Mouse (Mus musculus) lung, postnatal 25 days (tissue): ENCODE measurements around the gene Cbfb.
"Not testable (repeated sequence)": the region's sequence is repeated elsewhere in the genome, so short reads cannot be mapped to it uniquely, and the experiment has no call there.

Source experiments
- DNase-seq: peaks from one replicate; pipeline ENCODE4 v3.0.0; 2022; ENCODE audit warnings: low spot score

Cbfb gene

DNA sequence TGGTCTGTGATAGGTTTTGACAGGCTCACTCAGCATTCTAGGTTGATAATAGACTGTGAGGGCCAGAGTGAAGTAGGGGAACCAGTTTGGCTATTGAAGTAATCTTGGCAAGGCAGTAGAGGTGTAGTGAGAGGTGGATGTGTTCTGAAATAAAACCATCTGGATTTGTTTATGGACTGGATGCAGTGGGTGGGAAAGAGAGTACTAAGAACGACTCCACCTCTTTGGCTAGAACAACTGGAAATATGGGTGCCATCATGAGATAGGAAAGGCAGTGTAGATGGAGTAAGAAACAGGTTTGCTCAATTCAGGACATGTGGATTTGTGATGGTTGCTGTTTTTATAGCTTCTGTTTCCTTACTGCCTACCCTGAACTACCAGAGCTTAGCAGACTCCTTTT, 11.7 kb downstream of the Cbfb start:
- no peak for DNase-seq

DNA sequence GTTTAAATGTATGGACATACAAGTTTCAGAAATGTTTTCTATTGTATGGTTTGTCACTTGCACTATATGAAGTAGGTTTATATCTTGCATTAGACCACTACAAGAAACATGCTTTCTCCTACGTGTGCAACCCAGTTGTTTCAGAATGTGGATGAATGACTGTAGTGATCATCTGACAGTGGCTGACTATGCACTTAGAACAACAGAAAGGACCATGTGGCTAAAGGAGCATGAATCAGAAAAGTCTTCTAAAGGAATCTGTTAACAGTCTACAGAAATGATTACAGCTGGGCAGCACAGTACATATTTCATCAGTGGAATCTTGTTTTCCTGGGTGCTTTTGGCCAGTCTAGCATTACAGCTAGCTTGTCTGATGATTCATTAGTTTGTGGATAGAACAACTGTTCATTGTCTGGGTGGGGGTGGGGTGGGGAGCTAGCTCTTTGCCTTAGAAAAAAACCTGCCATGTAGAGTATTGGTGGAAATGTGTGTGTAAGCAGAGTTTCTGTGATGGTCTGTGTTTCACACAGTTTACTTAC, 16.1 kb downstream of the Cbfb start:
- DNase-seq = no peak

DNA sequence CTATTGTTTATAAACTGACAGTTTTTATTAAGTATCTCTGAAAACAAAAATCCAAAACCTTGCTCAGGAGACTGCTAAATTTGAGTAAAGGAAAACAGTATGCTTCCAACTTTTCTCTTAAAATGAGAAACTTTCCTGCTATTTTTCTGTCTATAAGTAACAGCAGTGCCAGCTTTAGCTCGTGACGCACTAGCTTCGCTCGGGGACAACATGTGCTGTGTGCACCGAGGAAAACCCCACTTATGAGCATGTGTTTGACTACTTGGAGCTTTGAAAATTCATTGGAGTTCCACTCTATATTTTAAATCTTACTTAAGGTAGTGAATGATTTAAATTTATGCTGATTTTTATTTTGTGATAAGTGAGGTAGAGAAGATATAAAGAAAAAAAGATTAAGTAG, 21.7 kb downstream of the Cbfb start:
- DNase-seq = no peak

DNA sequence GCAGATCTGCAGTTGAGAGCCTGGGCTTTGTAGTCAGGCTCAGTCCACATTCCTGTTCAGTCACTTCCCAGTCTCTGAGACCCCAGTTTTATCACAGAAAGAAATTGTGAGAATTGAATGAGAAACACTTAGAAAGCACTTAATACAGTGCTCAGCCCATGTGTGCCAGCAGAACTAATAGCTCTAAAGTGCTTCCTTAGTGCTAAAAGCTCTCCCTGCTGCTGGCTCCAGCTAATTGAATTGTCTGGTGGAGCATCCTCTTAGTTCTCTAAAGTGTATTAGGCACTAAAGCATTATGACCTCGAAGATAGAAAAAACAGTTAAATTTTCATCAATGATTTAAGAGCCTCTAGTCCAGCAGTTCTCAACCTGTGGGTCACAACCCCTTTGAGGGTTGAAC, 35.3 kb downstream of the Cbfb start:
- DNase-seq = no peak

DNA sequence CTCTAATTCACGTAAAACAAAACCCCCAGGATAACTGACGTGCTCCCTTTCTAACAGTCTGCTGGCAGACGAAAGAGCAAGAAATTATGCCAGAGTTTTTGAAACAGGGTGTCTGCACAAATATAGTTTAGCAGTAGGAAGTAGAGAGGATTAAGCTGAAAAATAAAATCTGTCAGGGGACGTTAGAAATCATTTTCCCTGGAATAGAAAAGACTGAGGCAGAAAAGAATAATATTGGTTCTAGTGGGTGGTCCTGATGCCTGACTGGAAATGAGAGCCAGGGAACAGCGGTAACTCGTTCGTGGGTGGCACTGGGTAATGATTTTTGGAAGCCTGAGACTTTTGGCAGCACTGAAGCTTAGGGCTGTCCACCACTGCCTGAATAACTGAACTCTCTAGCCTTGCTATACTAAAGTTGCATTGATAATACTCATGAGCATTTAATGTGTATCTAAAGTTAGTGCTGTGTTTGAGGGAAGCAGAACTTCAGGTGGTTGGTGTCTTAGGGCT, 36.3 kb downstream of the Cbfb start:
- no peak for DNase-seq

DNA sequence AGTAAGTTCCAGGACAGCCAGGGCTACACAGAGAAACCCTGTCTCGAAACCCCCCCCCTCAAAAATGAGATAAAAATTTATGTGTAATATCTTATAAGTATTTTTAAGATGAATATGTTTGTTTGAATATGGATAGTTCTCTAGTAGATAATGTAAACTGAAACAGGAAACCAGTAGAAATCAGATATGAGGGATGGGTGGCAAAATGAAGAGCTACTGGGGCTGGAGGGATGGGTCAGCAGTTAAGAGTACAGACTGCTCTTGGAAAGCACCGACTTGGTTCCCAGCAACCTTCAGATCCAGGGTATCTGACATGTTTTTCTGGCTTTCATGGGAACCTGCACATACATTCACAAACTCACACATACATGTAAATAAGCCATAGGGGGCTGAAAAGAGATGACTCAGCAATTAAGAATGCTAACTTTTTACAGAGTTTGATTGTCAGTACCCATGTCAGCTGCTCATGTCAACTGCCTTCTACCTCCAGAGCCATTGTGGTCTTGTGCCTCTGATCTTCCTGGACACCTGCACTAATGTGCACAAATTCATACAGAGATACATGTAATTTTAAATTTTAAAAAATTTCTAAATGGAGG, 37.3 kb downstream of the Cbfb start:
- no peak for DNase-seq

DNA sequence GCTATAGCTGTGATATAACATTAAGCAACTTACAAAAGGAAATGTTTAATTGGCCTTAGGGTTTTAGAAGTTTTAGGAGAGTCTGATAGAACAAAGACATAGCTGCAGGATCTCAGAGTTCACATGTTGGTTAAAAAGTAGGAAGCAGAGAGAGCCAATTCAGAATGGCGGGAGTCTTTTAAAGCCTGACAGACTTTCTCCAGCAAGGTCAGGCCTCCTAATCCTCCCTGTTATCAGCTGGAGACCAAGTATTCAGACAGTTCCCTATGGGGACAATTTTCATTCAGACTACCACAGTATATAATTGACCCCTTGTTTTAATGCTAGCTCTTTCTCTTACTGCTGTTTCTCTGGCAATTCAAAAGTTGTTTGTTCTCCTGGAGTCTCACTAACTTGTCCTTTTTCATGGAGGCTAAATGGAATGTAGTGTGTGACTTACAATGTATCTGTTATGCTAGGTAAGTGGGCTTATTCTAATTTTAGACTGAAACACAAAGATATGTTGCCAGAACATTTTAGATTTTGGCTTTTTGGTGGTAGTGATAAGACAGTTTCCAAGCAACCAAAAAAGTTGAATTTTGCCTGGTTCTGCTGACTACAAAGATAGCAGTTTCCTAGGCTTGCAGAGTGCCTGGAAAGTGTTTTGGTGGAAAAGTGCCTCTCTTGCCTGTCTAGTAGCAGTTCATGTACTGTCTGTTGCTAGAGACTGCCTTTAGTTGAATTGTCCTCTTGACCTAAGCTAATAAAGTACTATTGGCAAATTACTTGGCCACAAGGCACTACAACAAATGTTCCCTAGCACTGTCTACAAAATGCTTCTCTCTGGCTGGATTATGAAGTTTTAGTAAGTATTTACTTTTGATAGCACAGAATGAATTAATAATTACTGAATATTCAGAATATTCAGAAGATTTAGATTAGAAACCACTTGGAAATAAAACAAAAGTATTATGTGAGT, 39.0 kb downstream of the Cbfb start:
- no peak for DNase-seq

DNA sequence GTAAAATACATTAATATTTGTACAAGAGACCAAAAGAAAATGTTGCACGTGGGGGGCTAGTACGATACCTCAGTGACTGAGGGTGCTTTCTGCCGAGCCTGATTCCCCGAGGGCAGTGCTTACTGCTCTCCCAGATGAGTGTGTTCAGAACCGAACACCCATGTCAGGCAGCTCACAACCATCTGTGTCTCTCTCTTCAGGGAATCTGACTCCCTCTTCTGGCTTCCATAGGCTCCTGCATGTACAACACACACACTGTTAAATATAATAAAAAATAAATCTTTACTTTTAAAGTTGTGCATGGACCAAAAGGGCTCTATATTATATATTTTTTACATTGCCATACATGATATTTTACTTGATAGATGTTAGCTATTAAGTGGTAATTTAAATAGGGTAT, 43.6 kb downstream of the Cbfb start:
- no peak for DNase-seq

DNA sequence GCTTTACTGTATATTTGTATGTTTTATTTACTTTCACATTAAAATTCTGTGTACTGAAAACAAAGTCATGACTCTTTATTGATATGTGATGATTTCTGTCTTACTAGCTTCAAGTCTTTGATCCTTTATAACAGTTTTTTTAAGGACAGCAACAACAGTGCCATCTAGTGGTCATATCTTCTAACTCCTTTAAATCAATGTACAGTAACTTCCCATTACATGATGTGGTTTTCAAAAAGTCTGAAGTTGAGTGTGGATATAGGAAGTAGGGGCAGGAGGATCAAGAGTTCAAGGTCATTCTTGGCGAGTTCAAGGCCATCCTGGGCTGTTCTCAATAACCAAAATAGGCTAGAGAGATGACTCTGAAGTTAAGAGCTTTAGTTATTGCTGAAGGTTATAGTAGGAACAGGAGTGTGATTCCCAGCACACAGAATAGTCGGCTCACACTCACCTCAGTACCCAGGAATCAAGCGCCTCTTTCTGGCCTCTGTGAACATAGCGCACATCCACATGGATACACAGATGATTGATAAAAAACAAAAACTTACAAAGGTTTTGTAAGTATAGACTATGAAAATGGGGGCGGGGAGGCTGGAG, 47.5 kb downstream of the Cbfb start:
- peak; percentile 71 for DNase-seq

DNA sequence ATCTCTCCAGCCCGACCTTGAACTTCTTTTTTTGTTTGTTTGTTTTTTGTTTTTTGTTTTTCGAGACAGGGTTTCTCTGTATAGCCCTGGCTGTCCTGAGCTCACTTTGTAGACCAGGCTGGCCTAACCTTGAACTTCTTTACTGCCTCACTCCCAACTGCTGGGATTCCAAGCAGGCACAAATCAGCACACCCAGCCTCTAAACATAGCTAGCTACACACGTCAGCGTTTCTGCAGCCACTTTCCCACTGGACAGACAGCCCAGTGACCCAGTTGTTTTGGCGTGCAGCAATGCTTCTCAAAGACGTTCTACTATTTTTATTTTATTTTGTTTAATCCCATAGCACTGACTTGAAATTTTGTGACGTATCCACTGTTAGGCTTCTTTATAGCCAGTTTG, 53.4 kb downstream of the Cbfb start:
- no peak for DNase-seq

DNA sequence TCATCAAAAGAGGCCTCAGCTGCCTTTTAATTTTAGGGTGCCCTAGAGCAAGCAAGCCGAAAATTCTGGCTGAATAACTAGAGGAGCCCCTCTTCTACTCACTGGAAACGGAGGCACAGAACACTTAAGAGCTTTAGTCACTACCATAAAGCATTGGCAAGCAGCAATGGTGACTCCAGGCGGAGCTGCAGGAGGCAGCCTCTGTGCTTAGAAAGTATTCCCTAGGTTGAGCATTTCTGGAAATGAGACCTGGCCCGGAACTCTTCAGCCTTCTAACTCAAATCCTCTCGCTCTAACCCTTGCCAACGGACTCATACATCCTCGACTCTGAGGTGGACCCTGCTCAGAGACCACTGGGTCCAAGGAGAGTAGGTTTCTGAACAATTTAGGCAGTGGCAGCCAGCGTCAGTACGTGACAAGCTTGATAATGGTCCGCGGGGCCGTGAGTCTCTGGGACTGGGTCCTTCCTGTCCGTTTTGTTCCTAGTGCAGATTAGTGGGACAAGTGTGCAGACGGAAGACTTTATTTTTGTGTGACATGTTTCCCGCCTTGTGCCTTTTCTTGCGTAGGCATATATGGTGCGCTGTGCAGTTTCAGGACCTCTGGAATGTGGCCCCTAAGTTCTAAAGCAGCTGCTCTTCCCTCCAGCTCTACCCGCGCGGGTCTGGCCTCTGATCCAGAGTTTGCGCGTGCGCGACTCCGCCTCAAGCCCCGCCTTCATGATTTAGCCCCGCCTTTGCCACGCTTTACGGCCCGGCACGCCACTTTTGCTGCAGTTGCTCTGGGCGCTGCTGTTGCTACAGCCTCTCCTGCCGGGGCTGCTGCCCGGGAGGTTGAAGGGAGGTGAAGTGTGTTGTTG, 54.2 kb downstream of the Cbfb start, which contains the start of gene D230025D16Rik:
Gene D230025D16Rik (plus strand): TSS at position 733 of the 859 bp plus-strand sequence.
- DNase-seq = peak; percentile 95

DNA sequence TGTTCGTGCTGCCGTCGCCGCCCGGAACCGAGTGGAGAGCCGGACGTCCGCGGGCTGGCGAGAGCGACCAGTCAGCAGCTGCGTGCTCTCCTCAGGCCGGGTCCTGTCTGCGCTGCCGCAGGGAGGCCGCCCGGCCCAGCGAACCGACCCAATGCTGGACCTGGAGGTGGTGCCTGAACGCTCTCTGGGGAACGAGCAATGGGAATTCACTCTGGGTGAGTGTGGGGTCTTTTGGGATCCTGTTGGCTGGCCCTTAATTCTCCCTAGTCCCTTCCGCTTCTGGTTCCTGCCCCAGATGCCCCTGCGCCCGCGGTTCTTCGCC, 54.8 kb downstream of the Cbfb start:
- DNase-seq = no peak

DNA sequence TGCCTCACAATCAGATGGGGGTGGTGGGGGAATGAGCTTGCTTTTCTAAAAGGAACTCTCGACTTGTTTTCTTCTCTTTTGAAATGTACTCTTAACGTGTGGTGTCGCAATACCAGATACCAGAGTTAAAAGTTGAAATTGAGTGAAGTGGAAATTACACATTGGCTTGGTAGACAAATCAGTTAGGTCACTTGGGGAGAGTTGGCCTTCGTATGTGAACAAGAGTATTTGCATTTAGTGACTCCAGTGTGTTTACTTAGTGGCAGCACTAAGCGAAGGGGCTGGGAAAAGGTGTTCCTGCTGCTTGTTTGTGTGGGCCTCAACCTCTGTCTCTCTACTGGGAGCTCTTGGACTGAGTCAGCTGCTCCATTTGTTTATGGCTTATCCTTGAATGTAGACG, 55.4 kb downstream of the Cbfb start:
- DNase-seq = peak; percentile 85

DNA sequence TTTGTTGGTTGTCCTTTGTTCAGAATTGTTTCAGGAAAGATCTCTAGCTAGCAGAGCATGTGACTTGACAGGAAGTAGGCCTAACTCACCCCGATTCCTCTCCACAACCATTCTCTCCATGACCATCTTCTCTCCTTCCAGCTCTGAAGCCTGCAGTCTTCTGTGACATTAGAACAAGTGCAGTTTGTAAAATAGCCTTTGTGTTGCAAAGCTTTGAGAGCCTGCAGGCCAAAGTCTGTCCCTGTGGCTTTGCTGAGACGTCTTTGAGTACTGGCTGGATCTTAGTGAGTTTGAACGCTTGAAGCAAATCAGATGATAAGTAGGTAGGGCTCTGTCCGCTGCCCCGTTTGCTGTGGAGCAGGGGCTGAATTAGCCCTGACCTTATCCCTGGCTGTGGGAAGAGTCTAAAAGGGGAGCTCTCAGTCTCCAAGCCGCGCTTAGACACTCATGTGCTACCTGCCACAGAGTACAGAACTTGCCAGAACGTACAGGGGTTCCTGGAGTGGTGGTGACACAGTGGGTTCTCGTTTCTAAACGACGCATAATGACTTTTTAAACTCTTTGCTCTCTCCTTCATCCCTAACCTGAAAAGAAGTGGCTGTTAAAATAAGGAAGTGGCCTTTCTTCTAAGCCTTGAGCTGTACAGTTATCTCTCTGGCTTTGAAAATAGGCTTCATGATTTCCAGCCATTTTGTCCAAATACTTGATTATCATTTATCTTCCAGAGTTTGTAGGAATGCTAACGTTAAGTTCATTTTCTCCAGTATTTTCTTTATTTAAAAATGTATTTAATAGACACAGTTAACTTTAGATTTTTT, 61.2 kb downstream of the Cbfb start:
- no peak for DNase-seq

DNA sequence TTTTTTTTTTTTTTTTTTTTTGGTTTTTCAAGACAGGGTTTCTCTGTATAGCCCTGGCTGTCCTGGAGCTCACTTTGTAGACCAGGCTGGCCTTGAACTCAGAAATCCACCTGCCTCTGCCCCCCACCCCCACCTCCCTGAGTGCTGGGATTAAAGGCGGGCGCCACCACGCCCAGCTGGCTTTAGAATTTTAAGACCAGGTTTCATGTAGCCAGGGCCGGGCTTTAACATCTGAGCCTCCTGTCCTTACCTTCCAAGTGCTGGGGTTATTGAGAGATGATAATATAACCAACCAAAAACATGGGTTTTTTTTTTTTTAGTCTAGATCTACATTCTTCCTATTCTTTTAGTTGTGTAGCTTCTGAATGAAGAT, 61.8 kb downstream of the Cbfb start:
- not testable (repeated sequence) for DNase-seq

DNA sequence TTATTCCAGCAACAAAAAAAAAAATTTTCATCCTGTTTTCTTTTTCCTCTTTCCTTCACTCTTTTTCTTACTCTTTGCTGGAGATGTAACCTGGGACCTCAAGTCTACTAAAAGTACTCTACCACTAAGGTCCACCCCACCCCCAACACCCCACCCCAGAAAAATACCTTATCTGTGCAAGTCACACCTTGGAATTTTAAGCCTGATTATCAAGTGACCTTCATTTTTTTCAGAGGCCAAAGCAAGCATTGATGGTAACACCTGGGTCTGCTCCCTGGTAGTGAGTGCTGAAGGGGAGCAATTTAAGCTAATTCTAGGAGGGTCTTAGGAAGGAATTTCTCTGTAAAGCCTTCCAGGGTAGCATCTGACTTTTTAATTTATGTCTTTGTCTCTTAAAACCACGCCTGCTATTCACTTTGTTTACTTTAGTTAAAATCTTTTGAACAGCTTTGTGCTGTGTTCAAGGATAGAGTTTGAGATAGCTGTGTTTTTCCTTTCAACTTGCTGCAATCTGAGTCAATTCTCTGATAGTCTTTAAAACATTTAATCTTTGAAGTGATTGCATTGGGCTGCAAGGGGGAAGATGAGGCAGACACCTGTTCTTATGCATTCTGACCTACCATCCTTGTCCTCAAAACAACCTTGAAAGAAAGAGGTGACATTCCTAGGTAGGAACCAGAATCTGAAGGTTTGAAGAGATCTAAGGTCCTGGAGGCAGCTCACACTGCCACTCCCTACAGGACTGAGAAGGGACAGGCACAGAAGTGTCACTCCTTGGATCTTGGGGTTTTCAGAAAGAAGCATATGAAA, 62.9 kb downstream of the Cbfb start:
- no peak for DNase-seq

DNA sequence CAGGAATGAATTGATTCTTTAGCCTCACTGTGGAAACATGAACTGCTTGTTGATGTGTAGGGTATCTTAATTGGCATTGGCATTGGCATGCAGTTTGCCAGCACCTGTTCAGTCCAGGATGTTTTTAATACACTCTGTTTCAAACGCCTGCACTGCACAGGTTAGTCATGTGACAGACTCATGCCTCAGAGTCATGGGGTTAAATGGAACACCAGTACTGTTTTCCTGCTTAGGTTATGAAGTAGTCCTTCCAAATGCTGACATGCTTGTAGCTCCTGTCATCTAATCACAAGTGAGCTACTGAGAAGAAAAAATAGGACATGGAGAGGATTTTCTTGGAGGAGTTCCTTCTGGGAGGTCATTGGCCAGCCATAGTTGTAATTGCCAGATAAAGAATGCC, 64.7 kb downstream of the Cbfb start:
- DNase-seq = no peak

DNA sequence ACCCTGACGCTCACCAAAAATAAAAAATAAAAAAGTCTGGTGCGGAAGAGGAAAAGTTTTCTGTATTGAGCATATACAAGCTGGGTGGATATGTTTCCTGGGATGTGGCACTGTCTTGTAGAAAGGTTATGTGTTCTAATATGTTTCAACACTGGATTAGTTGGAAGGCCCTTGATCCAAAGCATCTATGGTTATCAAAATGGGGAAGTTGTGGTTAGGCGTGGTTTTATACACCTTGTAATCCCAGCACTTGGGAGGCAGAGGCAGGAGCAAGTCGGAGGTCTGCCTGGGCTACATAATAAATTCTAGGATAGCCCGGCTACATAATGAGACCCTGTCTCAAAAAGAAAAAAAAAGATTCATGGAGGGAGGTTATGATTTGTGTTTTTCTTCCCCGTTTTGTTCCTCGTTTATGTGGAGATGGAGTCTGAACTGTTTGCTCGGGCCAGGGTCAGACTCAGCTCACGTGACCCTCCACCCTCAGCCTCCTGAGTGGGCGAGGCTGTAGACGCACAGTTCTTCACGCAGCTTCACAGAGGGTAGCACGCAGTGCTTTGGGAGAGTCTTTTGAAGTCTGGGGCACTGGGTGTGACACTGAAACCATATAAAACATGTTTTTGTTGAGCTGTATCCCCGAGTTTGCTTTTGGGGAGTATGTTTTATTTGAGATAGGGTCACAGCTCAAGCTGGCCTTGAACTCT, 67.1 kb downstream of the Cbfb start:
- DNase-seq = no peak

DNA sequence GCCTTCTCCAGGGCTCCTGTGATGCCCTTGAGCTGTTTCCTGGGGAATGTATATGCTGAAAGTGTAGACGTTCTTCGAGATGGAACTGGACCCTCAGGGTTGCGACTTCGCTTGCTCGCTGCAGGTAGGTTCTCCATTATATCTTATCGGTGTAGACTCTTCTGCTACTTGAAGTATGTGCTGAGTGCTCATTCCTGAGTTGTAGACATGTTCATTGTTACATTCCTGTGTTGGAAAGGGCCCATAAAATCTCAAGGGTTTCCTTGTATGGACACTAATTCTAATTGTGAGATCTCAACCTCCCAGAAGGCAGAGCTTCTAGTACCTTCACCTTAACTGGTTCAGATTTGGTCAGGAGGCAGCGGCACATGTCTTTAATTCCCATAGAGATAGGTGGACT, 70.5 kb downstream of the Cbfb start:
- DNase-seq = peak; percentile 70

DNA sequence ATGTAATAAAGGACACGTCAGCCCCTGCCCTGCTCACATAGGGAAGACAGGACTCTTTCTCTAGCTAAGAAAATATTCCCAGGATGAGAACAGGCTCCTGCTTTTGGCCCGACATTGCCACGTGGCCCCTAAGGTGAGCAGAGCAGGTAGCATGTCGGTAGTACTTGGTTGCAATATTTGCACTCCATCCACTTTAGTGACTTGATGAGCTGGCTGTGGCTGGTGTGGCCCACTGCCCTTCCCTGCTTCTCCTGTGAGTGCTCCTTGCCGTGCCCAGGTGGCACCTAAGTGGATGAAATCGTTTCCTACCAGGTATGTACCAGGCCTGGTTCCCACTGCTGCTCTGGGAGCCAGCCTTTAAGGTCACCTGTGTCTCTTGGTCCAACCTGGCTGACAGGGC, 81.5 kb downstream of the Cbfb start:
- DNase-seq = peak; percentile 66
